Mouse (Mus musculus): ENCODE results near the gene Zdhhc3. TPM values are rescaled to one million over a fixed set of nuclear protein-coding genes. Genes with fewer than 3 reads are reported as not detected.

Gene Zdhhc3
- polyA plus RNA-seq, 1 experiment from 2014 or later, result 65.0 TPM

DNA sequence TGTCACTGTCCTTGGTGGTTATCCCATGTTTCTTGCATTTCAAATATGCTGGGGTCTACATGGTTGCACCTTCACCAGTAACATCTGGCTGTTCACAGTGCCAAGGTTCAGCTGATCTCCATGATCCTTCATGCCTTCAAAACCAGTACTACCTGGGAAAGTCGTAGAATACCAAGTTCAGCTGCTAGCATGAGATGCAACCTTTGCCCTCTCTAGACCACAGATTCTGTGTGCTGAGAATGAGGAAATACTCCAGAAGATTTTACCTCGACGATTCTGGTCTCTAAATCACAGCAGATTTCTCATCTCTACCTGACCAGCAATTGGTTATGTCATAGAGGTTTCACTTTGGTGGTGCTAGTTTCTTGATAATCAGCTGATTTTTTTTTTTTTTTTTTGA, 52.8 kb downstream of the Zdhhc3 start:
- Histone ChIP-seq H3K4me3 (ENCODE audit: low read depth, low read length) (no peak overlapping the region), H3K27ac (ENCODE audit: low read depth) (no peak overlapping the region), H3K4me1 (replicated peaks; ENCODE audit: control insufficient read depth, insufficient read depth, low read length) (no peaks in the 10 kb centered on the region), H3K27me3 (replicated peaks; ENCODE audit: control insufficient read depth, insufficient read depth, low read length) (no peaks in the 10 kb centered on the region), H3K36me3 (ENCODE audit: control insufficient read depth, insufficient read depth, low read length) (no peaks in the 10 kb centered on the region), H3K9me3 (ENCODE audit: control insufficient read depth, low read length) (no peaks in the 10 kb centered on the region), H3K9ac (ENCODE audit: low read length) (no peak overlapping the region), H3K4me2 (ENCODE audit: low read length) (no peak overlapping the region)
- ATAC-seq (replicated peaks; ENCODE audit: low FRiP score, low TSS enrichment, low read depth) (no peak), DNase-seq (ENCODE audit: low spot score) (no peak)
- WGBS, result 78% methylated on average over 3 of the region's 3 CpGs

DNA sequence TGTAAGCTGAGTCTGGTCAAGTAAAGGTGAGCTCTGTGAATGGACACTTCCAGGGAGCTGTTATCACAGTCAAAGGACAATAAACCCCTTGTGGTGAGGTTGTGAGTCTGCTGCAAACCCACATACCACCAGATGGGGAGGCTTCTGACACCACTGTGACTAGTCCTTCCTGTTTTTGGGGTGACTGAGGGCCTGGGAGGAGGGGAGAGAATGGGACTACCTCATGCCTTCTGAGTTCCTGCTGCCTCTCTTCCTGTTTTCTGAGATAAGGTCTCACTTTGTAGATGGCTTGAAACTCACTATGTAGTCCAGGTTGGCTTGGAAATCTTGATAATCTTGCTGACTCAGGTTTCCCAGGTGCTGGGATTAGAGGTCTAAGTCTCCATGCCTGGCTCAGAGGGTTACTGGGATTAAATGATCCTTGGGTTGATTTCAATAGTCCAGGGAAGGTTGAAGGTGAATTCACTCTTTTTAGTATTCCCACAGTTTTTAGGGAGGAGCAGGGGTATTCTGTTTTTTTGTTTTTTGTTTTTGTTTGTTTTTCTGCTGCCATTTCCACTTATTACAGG, 54.2 kb downstream of the Zdhhc3 start:
- DNase-seq (ENCODE audit: low spot score), result no peak
- no peak overlapping the region for H3K9ac ChIP-seq (ENCODE audit: low read length)
- H3K4me3 ChIP-seq (ENCODE audit: low read depth, low read length), result no peak overlapping the region
- H3K36me3 ChIP-seq (ENCODE audit: control insufficient read depth, insufficient read depth, low read length), result no peaks in the 10 kb centered on the region
- no peaks in the 10 kb centered on the region for H3K9me3 ChIP-seq (ENCODE audit: control insufficient read depth, low read length)
- no peak for ATAC-seq (replicated peaks; ENCODE audit: low FRiP score, low TSS enrichment, low read depth)
- H3K4me2 ChIP-seq (ENCODE audit: low read length), result no peak overlapping the region
- H3K27ac ChIP-seq (ENCODE audit: low read depth), result no peak overlapping the region
- no peaks in the 10 kb centered on the region for H3K4me1 ChIP-seq (replicated peaks; ENCODE audit: control insufficient read depth, insufficient read depth, low read length)
- no peaks in the 10 kb centered on the region for H3K27me3 ChIP-seq (replicated peaks; ENCODE audit: control insufficient read depth, insufficient read depth, low read length)

DNA sequence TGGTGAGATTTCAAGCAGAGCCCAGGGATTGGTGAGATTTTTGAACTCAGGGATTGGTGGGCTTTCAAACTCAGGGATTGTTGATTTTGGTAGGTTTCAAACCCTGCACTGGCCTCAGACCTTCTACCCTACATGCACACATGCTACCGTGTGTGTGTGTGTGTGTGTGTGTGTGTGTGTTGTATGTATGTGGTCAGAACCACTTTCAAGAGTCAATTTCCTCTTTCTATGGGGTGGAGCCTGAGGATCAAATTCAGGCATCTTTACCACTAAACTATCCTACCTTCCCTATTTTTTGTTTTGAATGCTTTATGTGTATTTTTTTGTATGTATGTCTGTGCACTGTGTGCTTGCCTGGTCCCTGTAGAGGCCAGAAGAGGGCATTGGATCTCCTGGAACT, 65.3 kb downstream of the Zdhhc3 start:
- Histone ChIP-seq H3K9me3 (ENCODE audit: control insufficient read depth, low read length) (no peaks in the 10 kb centered on the region), H3K4me1 (replicated peaks; ENCODE audit: control insufficient read depth, insufficient read depth, low read length) (no peaks in the 10 kb centered on the region), H3K36me3 (ENCODE audit: control insufficient read depth, insufficient read depth, low read length) (no peaks in the 10 kb centered on the region), H3K4me3 (ENCODE audit: low read depth, low read length) (no peak overlapping the region), H3K27me3 (replicated peaks; ENCODE audit: control insufficient read depth, insufficient read depth, low read length) (no peaks in the 10 kb centered on the region), H3K27ac (ENCODE audit: low read depth) (no peak overlapping the region), H3K4me2 (ENCODE audit: low read length) (no peak overlapping the region), H3K9ac (ENCODE audit: low read length) (no peak overlapping the region)
- DNase-seq (ENCODE audit: low spot score), result no peak
- no peak for ATAC-seq (replicated peaks; ENCODE audit: low FRiP score, low TSS enrichment, low read depth)
- 100% methylated on average over 1 of the region's 1 CpGs for WGBS

DNA sequence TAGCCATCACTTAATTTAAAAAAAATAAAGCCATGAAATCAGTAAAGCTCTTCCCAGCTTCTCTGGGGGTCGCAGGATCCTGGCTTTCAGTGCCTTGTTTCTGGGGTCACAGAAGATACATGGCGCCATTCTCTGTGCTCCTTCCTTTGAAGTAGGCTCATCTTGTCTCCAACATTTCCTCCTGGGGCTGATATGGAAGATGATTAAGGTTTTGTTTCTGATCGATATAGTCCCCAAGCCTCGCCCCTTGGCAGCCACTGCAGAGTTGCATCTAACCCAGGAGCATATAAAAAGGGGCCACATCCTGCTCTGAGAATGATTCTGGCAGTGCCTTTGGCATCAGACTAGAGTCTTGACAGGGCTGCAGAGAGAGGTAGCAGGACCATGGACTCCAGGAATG, 78.6 kb downstream of the Zdhhc3 start, which contains the start of gene Tgm4:
Tgm4 (plus strand) TSS at position 301 of the 400 bp plus-strand sequence.
- WGBS, result 85% methylated on average over 4 of the region's 4 CpGs
- Histone ChIP-seq H3K4me2 (ENCODE audit: low read length) (no peak within 1 kb of the TSS), H3K4me1 (replicated peaks; ENCODE audit: control insufficient read depth, insufficient read depth, low read length) (no peaks in the 10 kb centered on the region), H3K27ac (ENCODE audit: low read depth) (no peak within 1 kb of the TSS), H3K27me3 (replicated peaks; ENCODE audit: control insufficient read depth, insufficient read depth, low read length) (no peaks in the 10 kb centered on the region), H3K9me3 (ENCODE audit: control insufficient read depth, low read length) (no peaks in the 10 kb centered on the region), H3K9ac (ENCODE audit: low read length) (no peak within 1 kb of the TSS), H3K36me3 (ENCODE audit: control insufficient read depth, insufficient read depth, low read length) (no peaks in the 10 kb centered on the region), H3K4me3 (ENCODE audit: low read depth, low read length) (no peak within 1 kb of the TSS)
- DNase-seq (ENCODE audit: low spot score) (no peak), ATAC-seq (replicated peaks; ENCODE audit: low FRiP score, low TSS enrichment, low read depth) (no peak)

DNA sequence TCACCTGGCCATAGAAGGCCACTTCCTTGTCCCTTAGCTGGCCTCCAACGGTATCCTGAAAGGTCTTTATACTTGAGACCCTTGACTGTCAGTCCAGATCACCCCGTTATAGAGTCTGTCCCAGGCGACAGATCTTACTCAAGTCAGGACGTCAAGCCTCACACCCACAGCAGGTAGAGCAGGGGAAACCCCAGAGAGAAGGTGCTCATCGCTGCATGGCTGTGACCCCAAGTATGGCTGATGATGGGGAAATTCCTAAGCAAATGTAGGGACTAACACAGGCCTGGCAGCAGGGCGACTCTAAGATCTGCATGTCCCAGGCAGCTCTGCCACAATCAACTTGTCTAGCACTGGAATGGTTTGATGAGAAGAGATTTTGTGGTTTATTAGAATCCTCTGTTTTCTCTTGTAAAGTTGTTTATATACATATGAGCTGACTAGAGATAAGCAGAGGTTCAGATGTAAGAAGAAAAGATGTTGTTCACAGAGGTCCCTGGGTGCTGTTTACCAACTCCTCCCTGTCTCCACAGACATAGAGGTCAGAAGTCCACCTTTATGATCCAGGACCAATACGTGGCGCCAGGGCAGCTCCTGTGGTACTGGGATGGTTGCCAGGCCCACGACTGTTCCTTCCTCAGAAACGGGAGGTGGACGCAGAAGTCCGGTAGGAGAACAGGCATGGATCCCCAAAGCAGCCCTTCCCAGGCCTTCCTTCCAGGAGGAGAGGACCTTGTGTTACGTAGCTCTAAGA, 81.3 kb downstream of the Zdhhc3 start:
- no peak overlapping the region for H3K4me2 ChIP-seq (ENCODE audit: low read length)
- no peak for ATAC-seq (replicated peaks; ENCODE audit: low FRiP score, low TSS enrichment, low read depth)
- H3K27me3 ChIP-seq (replicated peaks; ENCODE audit: control insufficient read depth, insufficient read depth, low read length), result no peaks in the 10 kb centered on the region
- no peak overlapping the region for H3K4me3 ChIP-seq (ENCODE audit: low read depth, low read length)
- no peaks in the 10 kb centered on the region for H3K36me3 ChIP-seq (ENCODE audit: control insufficient read depth, insufficient read depth, low read length)
- DNase-seq (ENCODE audit: low spot score), result no peak
- no peak overlapping the region for H3K9ac ChIP-seq (ENCODE audit: low read length)
- no peaks in the 10 kb centered on the region for H3K9me3 ChIP-seq (ENCODE audit: control insufficient read depth, low read length)
- H3K27ac ChIP-seq (ENCODE audit: low read depth), result no peak overlapping the region
- H3K4me1 ChIP-seq (replicated peaks; ENCODE audit: control insufficient read depth, insufficient read depth, low read length), result no peaks in the 10 kb centered on the region
- WGBS, result 76% methylated on average over 13 of the region's 13 CpGs

DNA sequence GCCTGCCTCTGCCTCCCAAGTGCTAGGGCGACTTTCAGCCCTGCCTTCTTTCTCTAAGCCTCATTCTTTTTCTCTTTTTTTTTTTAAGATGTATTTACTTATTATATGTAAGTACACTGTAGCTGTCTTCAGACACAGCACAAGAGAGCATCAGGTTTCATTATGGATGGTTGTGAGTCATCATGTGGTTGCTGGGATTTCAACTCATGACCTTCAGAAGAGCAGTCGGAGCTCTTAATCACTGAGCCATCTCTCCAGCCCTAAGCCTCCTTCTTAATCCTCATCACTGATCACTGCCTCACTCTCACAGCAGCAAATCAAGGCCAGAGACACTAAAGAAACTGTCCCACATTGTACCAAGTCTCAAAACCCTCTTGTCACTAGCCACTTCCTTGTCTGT, 88.8 kb downstream of the Zdhhc3 start:
- Histone ChIP-seq H3K27me3 (replicated peaks; ENCODE audit: control insufficient read depth, insufficient read depth, low read length) (no peaks in the 10 kb centered on the region), H3K9ac (ENCODE audit: low read length) (no peak overlapping the region), H3K9me3 (ENCODE audit: control insufficient read depth, low read length) (no peaks in the 10 kb centered on the region), H3K36me3 (ENCODE audit: control insufficient read depth, insufficient read depth, low read length) (no peaks in the 10 kb centered on the region), H3K27ac (ENCODE audit: low read depth) (no peak overlapping the region), H3K4me2 (ENCODE audit: low read length) (no peak overlapping the region), H3K4me1 (replicated peaks; ENCODE audit: control insufficient read depth, insufficient read depth, low read length) (peaks cover 10% of the 10 kb centered on the region), H3K4me3 (ENCODE audit: low read depth, low read length) (no peak overlapping the region)
- ATAC-seq (replicated peaks; ENCODE audit: low FRiP score, low TSS enrichment, low read depth), result no peak
- 81% methylated on average over 2 of the region's 2 CpGs for WGBS
- DNase-seq (ENCODE audit: low spot score), result no peak

DNA sequence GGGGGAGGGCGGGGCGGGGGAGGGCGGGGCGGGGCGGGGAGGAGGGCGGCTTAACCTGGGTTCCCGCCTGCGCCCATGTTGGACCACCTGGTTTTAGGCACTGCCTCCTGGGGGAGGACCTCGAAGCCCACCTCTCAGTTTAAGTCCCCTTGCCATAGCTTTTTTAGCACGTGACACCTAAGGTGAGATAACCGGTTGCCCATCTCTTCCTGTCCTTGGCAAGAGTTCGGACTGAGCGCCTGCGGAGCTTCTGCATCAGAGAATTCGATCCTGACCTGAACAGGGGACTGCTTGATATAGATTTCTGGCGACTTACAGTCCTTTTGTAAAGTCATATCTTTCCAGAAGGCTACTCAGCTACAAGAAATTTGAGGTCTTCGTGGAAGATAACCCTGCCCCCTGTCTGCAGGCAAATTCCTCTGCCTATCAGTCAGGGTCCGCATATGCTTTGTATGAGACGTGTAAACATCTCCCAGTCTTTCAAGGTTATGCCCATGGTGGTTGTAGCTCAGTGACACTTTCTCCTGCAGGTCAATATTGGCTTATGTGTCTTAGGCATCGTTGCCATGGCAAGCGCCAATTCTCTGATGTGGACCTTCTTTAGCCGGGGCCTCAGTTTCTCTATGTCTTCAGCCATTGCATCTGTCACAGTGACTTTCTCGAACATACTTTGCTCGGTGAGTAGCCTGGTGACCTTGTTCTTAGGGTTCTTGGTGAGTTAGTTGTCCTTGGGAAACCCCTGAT, 91.2 kb downstream of the Zdhhc3 start:
- H3K9me3 ChIP-seq (ENCODE audit: control insufficient read depth, low read length), result no peaks in the 10 kb centered on the region
- H3K27me3 ChIP-seq (replicated peaks; ENCODE audit: control insufficient read depth, insufficient read depth, low read length), result no peaks in the 10 kb centered on the region
- no peak overlapping the region for H3K27ac ChIP-seq (ENCODE audit: low read depth)
- peak; percentile 81 for DNase-seq (ENCODE audit: low spot score)
- peak overlapping the region; percentile 72 for H3K4me3 ChIP-seq (ENCODE audit: low read depth, low read length)
- peak; percentile 57; the same call in 1 of the 2 replicates for ATAC-seq (replicated peaks; ENCODE audit: low FRiP score, low TSS enrichment, low read depth)
- peak overlapping the region; percentile 75 for H3K4me2 ChIP-seq (ENCODE audit: low read length)
- H3K4me1 ChIP-seq (replicated peaks; ENCODE audit: control insufficient read depth, insufficient read depth, low read length), result peaks cover 10% of the 10 kb centered on the region
- H3K36me3 ChIP-seq (ENCODE audit: control insufficient read depth, insufficient read depth, low read length), result peaks cover 17% of the 10 kb centered on the region
- peak overlapping the region; percentile 34; the same call in 1 of the 2 replicates for H3K9ac ChIP-seq (ENCODE audit: low read length)
- WGBS, result 33% methylated on average over 18 of the region's 24 CpGs

DNA sequence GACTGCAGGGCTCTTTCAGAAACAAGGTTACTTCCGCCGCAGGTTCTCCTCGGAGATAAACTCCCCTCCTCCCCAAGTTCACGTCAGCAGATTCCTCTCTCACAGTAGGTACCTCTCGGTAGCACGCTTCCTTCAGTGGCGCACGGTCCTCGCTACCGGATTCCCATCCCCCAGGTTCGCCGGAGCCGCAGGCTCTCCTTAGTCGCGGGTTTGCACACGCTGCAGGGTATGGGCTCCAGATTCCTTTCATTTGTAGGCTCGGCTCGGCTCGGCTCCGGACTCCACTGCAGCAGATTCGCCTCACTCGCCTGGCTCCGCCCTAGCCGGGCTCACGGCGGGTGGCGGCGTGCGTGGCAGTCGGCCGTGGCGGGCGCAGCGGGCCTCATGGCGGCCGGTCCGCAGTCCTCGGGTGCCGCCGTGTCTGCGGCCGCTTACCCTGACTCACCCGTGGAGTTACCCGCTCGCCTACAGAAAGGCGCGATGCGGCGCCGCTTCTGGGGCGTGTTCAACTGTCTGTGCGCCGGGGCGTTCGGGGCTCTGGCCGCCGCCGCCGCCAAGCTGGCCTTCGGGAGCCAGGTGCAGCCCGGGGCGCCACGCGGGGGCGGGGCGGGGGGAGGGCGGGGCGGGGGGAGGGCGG, 91.9 kb downstream of the Zdhhc3 start, which contains the start of gene Tmem42:
Tmem42 (plus strand) TSS at position 332 of the 637 bp plus-strand sequence.
- H3K4me1 ChIP-seq (replicated peaks; ENCODE audit: control insufficient read depth, insufficient read depth, low read length), result peaks cover 10% of the 10 kb centered on the region
- DNase-seq (ENCODE audit: low spot score), result peak; percentile 95
- H3K9ac ChIP-seq (ENCODE audit: low read length), result peak within 1 kb of the TSS; percentile 77
- H3K4me3 ChIP-seq (ENCODE audit: low read depth, low read length), result peak within 1 kb of the TSS; percentile 72
- under 1% methylated on average over 57 of the region's 69 CpGs for WGBS
- no peaks in the 10 kb centered on the region for H3K9me3 ChIP-seq (ENCODE audit: control insufficient read depth, low read length)
- H3K4me2 ChIP-seq (ENCODE audit: low read length), result peak within 1 kb of the TSS; percentile 75
- peak within 1 kb of the TSS; percentile 93 for H3K27ac ChIP-seq (ENCODE audit: low read depth)
- ATAC-seq (replicated peaks; ENCODE audit: low FRiP score, low TSS enrichment, low read depth), result peak; percentile 97
- no peaks in the 10 kb centered on the region for H3K27me3 ChIP-seq (replicated peaks; ENCODE audit: control insufficient read depth, insufficient read depth, low read length)
- peaks cover 24% of the 10 kb centered on the region for H3K36me3 ChIP-seq (ENCODE audit: control insufficient read depth, insufficient read depth, low read length)
